Mouse (Mus musculus) cerebellum, postnatal 10 days (tissue): ENCODE measurements at regions not wholly inside any gene's neighbourhood (a gene's known extent, or its start where the extent isn't known, plus 50 kb on each side); places are given as distances from the start of the nearest gene placed in this dataset.

ENCODE experiments used
- DNase-seq, 2 experiments: peaks; one replicate each; pipeline ENCODE4 v3.0.0; 2021; ENCODE audit warnings: mixed read lengths in 2 of 2

DNA sequence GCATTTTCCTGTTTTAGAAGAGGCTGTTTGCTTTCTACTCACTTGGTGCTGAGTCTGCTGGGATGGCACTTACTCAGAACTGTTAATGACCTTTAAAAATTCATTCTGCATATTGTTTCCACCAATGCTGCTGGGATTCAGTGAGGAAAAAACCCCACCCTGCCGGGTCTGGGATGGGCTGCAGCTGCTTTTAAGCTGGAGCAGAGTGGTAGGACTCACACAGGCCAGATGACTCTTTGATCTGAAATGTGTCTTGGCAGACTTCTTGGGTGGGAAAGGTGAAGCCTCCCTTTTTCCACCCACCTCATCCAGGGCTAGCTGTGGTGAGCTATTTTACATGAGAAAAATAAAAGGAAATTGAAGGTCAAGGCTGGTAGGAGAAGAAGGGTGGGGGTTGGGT lies 56.4 kb upstream of the Ddhd1 start:
- no peak for DNase-seq

DNA sequence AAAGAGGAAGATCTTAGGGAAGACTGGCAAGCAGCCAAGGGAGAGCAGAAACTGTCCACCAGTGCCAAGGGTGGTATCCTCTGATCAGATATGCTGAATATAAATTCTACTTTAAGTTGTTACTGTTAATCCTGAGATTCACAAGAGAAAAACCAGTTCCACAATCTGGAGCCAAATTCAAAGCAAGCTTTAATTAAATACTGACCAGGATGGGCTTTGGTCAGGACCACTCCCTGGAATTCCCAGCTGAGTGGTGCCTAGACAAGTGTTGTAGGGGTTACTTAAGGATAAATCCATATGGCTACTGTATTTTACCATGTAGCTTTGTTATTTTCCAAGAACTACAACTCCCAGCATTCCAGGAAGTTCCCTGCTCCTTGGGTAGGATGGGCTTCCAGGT lies 56.8 kb upstream of the Ddhd1 start:
- DNase-seq = peak; percentile 16 to 28

DNA sequence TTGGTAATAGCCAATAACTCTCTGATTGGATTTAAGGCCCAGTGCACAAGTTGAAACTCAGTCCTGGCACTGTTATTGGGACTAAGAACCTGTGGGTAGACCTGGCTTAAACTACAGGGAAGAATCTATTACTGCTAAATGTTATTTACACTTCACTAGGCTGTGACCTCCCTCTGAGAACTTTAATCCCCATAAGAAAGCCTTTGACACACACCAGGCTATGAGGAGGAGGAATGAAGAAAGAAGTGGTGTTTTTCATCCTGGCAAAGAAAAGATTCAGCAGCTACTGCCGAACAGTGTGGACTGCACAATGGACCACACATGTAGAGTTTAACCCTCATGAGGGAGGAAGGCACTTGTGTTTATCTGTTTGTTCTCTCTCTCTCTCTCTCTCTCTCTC lies 58.2 kb upstream of the Ddhd1 start:
- DNase-seq = no peak

DNA sequence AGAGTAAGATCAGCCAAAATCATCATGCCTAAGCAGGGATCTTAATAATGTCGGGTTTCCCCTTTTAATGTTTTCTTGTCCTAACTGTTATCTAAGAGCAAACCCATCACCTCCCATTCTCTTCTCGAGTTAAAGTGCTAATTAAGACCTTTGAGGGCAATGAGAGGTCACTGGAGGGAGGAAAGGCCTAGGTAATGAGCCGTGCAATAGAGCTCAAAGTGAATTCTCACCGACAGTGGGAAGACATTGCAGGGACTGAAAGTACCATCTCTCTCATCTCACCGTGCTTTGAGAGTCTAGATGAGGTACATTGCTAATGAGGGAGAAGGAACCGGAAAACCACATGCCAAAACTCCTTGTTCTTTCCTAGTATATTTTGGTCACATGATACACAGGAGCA lies 64.9 kb upstream of the Ddhd1 start:
- no peak for DNase-seq

- no peak for DNase-seq
Observed at GRCm38 (mm10) chr14:45724341-45724740, 66.4 kb upstream of the Ddhd1 start.

DNA sequence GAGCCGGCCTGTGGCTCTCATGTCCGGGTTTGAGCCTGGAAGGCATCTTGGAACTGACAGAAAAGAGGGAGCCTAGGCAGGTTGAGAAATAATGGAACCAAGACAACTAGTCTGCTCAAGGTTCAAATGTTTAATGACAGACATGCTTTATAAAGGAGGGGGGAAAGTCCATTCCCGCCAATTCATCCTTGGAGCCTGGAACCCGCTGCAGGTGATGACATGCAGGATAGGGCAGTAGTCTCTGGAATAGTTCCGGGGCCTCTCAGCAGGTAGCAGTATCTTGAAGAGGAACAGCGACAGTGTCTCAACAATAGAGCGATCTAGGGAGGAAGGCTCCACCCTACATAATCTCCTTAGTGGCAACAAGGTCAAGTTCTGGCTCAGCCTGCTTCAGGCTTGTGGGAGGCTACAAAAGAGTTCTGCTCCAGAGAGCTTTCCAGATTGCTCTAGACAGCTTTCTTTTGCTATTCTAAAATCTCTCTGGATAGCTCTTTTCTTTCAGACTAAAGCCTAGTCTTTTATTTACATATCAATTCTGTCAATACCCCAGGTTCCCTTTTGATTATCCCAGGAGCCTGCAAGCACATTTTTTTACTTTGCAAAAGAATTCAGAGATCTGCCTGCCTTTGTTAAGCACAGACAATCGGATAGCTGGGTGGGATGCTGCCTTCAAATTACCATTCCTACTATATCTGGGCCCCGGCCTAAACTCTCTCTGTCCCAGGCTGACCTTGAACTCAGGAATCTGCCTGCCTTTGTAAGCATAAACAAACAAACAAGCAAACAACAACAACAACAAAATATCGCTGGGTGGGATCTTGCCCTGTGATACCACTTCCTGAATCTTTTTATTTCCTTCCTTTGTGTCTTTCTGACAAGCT lies 76.8 kb upstream of the Ddhd1 start:
- DNase-seq = no peak

- no peak for DNase-seq
Observed at GRCm38 (mm10) chr14:45737966-45738365, 80.0 kb upstream of the Ddhd1 start.

- no peak for DNase-seq
Observed at GRCm38 (mm10) chr14:45739638-45740037, 81.7 kb upstream of the Ddhd1 start.

DNA sequence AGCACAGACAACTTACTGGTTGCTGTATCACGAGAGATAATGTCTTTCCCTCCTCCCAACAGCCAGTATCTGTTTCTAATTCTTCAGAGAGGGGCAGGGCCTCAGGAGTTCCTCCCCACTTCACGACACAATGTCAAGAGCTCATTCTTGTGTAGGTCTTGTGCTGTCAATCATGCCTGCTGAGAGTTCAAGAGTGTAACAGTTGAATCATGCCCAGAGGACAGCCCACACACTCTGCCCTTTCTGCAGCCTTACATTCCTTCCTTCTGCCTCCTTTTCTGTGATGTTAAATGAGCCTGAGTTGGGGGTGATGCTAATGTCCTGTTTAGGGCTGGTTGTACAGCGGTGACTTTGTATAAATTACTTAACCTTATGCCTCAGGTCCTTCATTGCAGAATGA lies 82.7 kb upstream of the Ddhd1 start:
- DNase-seq = no peak

- DNase-seq = no peak
Observed at GRCm38 (mm10) chr14:45746176-45746575, 88.2 kb upstream of the Ddhd1 start.

DNA sequence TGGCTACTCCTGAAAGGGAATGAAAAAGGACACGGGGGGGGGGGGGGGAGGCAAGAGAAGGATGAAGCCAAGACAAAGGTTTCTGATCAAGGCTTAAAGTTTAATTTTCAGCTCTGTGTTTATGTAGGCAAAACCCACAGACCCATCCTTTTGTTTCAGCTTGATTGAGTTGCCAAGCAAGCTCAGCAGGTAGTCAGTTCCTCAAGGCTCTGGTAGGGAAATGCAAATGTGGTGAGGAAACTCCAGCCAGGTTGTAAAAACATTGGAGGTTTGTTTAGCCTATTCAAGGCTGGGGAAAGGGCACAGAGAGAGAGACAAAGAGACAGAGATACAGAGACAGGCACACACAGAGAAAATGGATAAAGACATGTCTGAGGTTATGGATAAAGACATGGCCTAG lies 99.4 kb upstream of the Ddhd1 start:
- DNase-seq = peak in 1 of 2 experiments; percentile 20

- DNase-seq = no peak
Observed at GRCm38 (mm10) chr14:45760890-45761680, 103.1 kb upstream of the Ddhd1 start.

DNA sequence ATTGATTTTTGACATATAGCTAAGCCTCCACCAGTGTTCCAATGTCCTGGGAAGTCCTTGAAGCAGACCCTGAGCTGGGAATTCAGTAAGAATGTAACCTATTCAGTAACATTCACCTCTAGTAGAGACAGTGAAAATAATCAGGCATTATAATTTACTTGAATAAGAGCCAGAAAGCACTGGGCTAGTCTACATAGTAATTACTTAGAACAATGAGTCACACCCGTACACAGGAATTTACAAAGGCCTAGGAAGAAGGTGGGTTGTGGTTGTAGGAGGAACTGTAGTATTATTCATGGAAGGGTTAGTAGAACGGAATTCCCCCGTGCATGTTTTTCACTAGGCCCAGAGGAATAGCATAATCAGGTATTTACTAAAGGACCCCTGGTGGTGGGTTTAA lies 106.3 kb upstream of the Ddhd1 start:
- no peak for DNase-seq

DNA sequence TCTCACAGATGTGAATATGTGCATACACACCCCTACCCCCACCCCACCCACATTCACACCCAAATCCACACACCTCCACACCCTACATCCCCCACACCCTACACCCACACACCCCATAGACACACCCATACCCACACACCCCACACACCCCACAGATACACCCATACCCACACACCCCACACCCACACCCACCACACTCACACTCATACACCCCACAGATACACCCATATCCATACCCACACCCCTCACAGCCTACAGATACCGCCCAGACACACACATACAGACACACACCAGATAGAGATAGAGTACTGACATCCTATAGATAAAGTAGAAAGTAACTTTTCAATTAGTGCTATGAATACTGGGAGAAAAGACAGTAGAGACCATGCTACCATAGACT lies 108.6 kb upstream of the Ddhd1 start:
- no peak for DNase-seq

DNA sequence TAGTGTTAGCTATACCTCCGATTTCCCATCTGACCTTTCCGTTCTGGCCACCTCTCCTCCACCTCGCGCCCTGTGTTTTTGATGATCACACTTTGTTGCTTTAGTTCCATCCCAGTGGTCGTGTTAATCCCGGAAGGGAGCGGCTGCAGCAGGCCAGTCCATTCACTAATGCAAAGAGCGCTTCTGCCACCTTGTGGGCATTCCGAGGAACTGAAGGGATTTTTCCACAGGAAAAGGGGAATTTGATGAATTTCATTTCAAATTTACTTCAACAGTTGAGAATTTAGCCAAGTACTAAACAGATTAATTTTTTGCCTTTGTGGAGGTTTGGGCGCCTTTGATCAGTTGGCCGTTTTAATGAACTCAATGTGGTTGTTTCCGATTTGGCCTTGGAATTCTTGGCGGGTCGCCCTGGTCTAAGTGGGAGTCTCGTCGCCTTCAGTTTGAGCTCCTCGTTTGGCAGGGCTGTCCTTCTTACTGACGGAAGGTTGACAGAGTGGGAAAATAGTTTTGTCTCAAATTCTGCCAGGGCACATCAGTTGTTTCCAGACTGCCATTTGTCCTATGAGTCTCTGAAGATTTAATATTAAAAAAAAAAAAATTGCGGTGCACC lies 114.8 kb upstream of the Ddhd1 start:
- DNase-seq = peak; percentile 82 to 85

GRCm38 (mm10) chr14:45773326-45773725 lies 115.4 kb upstream of the Ddhd1 start:
- DNase-seq = peak; percentile 15 to 27

- DNase-seq = no peak
Observed at GRCm38 (mm10) chr14:45781850-45782249, 123.9 kb upstream of the Ddhd1 start.

- DNase-seq = no peak
Observed at GRCm38 (mm10) chr14:45794980-45795379, 137.0 kb upstream of the Ddhd1 start.

GRCm38 (mm10) chr14:45796665-45797319 lies 138.8 kb upstream of the Ddhd1 start:
- DNase-seq = peak in 1 of 2 experiments; percentile 11

DNA sequence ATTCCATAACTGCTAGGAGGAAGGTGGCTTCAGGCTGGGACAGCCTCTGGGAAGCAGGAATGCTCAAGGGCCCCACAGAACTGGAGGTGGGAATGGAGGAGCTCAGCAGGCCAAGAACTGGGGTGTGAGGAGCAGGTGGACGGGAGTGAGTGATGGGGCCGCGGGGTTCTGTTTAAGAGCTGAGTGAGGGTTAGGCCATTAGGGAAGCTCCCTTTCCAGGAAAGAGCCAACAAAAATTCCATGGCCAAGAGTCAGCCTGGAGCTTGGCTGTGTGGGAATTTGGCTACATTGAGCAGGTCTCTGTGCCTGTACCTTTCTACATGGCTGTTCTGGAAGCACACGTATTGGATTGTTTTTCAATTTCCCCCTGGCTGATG lies 139.4 kb upstream of the Ddhd1 start:
- no peak for DNase-seq

DNA sequence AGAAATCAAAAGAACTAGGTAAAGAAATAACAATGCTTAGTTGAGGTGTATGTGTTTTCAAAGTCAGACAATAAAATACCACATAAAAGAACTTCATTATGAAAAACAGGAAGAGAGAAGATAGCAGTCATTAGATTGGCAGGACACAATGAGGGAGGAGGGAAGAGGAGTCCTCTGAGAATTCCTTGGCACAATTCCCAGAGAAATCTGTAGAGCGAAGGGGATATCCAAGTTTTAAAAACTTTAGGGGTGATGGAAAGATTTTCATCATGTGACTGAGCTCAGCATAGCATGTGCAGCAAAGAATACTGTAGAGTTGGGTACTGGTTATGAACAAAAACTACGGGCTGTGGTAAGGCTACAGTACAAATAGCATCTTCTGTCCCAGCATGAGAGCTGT lies 141.3 kb upstream of the Ddhd1 start:
- no peak for DNase-seq

GRCm38 (mm10) chr14:45805950-45806349 lies 148.0 kb upstream of the Ddhd1 start:
- no peak for DNase-seq

DNA sequence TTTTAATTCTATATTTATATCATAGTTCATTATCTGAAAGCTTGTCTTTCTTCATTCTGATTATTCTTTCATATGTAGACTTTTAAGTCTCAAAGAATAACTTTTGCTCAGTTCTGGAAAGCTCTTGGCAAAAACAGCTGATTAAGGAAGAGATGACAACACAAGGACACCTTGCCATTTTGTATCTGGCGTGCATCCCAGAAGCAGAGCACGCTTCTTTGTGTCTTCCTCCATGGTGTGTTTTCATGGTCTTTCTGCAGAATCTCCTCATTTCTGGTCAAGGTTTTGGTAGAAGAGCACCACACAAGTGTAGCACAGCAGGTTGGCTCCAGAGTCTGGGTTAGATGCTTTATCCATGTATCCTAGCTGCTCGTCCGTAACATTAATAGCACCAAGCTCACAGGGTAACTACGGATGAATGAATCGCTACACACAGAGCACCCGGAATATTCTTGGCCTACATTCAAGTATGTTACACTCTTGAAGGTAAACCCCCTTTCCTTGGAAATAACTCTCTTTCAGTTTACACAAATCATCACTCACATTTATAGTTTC lies 148.9 kb upstream of the Ddhd1 start:
- DNase-seq = peak; percentile 50 to 51
